In the genomic region with DNA sequence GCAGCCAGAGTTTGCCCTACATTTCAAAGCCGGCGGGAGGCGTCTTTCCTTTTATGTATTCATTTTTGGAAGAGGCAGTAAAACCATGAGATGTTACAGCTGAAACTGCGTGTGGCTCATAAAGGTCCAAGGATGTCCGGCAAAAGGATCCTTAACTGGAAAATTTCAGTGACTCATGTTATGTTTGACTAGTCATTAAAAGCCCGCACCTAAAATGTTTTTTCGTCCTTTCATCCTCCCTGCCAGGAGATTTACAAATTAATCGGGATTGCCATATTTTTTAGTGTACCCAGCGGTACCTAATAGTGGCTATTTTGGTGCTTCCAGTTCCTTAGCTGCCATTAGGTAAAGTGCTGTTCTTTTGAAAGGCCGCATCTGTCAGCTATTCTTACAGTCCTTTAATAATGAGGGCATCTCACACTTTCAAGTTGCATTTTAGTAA, we compare ENCODE assay signal across 9 mouse cellular contexts. TPM values are rescaled to one million over a fixed set of nuclear protein-coding genes. Genes with fewer than 3 reads are reported as not detected.
DNase-seq lines count a peak whose midpoint lies in the region; ATAC-seq and TF ChIP-seq lines count a peak whose summit lies in the region.
"Had no signal": no experiment of that assay in that cellular context is flagged by ENCODE, and none has a peak within 500 bp of the region (broad histone marks: within the 10 kb centered on the region; RNA-seq: fewer than 3 reads in every experiment).

No protein-coding gene starts in this region.

- H3K9ac ChIP-seq in hindbrain, embryonic 13.5 days, result peak overlapping the region; percentile 81
- H3K9ac ChIP-seq in midbrain, embryonic 14.5 days (replicated peaks; ENCODE audit: low read length), result peak overlapping the region; percentile 55

- DNase-seq in kidney, adult 2 months, result no peak
- DNase-seq in kidney, adult 18-20 months, result no peak
- no peak for DNase-seq in midbrain, embryonic 14.5 days
- no peak for DNase-seq in urinary bladder, postnatal 25 days (ENCODE audit: low spot score)
- DNase-seq in cerebellum, postnatal 10 days, result no peak
- DNase-seq in layer of hippocampus, postnatal 36 days, result no peak

- no peaks in the 10 kb centered on the region for H3K9me3 ChIP-seq in hindbrain, embryonic 13.5 days
- H3K9me3 ChIP-seq in midbrain, embryonic 14.5 days (ENCODE audit: control insufficient read depth, low read length), result no peaks in the 10 kb centered on the region

- H3K4me1 ChIP-seq in kidney, adult 2 months (ENCODE audit: control insufficient read depth, insufficient read depth, low read length), result peaks cover 3% of the 10 kb centered on the region; the same call in 1 of the 2 replicates
- H3K4me1 ChIP-seq in brown adipose tissue, adult 24 weeks (ENCODE audit: control insufficient read depth, insufficient read depth, insufficient read length, low read length), result peaks cover 5% of the 10 kb centered on the region
- peaks cover 21% of the 10 kb centered on the region for H3K4me1 ChIP-seq in hindbrain, embryonic 13.5 days (replicated peaks)
- peaks cover 16% of the 10 kb centered on the region for H3K4me1 ChIP-seq in midbrain, embryonic 14.5 days (ENCODE audit: control insufficient read depth, insufficient read depth, low read length)

- peak overlapping the region; percentile 92 for H3K27ac ChIP-seq in kidney, adult 2 months (ENCODE audit: insufficient read depth, low read depth, low read length)
- peak overlapping the region; percentile 83 for H3K27ac ChIP-seq in brown adipose tissue, adult 24 weeks (replicated peaks; ENCODE audit: low read depth, low read length)
- peak overlapping the region; percentile 95 for H3K27ac ChIP-seq in hindbrain, embryonic 13.5 days
- H3K27ac ChIP-seq in midbrain, embryonic 14.5 days (replicated peaks; ENCODE audit: low read depth, low read length), result peak overlapping the region; percentile 89

- peak overlapping the region; percentile 61 for H3K4me2 ChIP-seq in hindbrain, embryonic 13.5 days
- H3K4me2 ChIP-seq in midbrain, embryonic 14.5 days (ENCODE audit: low read length), result peak overlapping the region; percentile 94

- no peaks in the 10 kb centered on the region for H3K27me3 ChIP-seq in kidney, adult 2 months (replicated peaks; ENCODE audit: control insufficient read depth, insufficient read depth, low read length)
- no peaks in the 10 kb centered on the region for H3K27me3 ChIP-seq in hindbrain, embryonic 13.5 days
- H3K27me3 ChIP-seq in midbrain, embryonic 14.5 days (ENCODE audit: control insufficient read depth, insufficient read depth, low read length), result no peaks in the 10 kb centered on the region

- H3K36me3 ChIP-seq in kidney, adult 2 months (ENCODE audit: control insufficient read depth, insufficient read depth, low read length), result no peaks in the 10 kb centered on the region
- H3K36me3 ChIP-seq in hindbrain, embryonic 13.5 days, result no peaks in the 10 kb centered on the region
- H3K36me3 ChIP-seq in midbrain, embryonic 14.5 days (ENCODE audit: control insufficient read depth, insufficient read depth, low read length), result no peaks in the 10 kb centered on the region

- WGBS in kidney, adult 2 months, result 6% methylated on average over 10 of the region's 10 CpGs
- 25% methylated on average over 10 of the region's 10 CpGs for WGBS in hindbrain, embryonic 13.5 days
- 21% methylated on average over 10 of the region's 10 CpGs for WGBS in midbrain, embryonic 14.5 days

- no peak for TF ChIP-seq POLR2A in kidney, adult 2 months (IDR thresholded peaks at IDR 0.05; ENCODE audit: low read depth, low read length)

- ATAC-seq in hindbrain, embryonic 13.5 days (ENCODE audit: low FRiP score), result no peak
- ATAC-seq in midbrain, embryonic 14.5 days (ENCODE audit: low FRiP score, low TSS enrichment), result no peak

- no peak for TF ChIP-seq CTCF in kidney, adult 2 months (conservative IDR thresholded peaks at IDR 0.05; ENCODE audit: insufficient read depth, insufficient read length, low read depth, low read length)

- H3K4me3 ChIP-seq in kidney, adult 2 months (ENCODE audit: insufficient read depth, low read depth, low read length), result peak overlapping the region; percentile 57
- H3K4me3 ChIP-seq in brown adipose tissue, adult 24 weeks (ENCODE audit: insufficient read depth, low read depth, low read length), result peak overlapping the region; percentile 69
- peak overlapping the region; percentile 99 for H3K4me3 ChIP-seq in hindbrain, embryonic 13.5 days
- H3K4me3 ChIP-seq in midbrain, embryonic 14.5 days (replicated peaks; ENCODE audit: low read depth, low read length), result peak overlapping the region; percentile 98

RNA-seq across cellular contexts. Expression of a gene that starts 0.6 kb away (rescaled TPM):
- polyA plus RNA-seq in kidney, adult 2 months (2012; rRNA removed), result 17.4 and 19.1 TPM in 2 replicates
- 97.8 and 117 TPM in 2 replicates for polyA plus RNA-seq in brown adipose tissue, adult 24 weeks (2012; ENCODE audit: insufficient read depth, insufficient read length, missing spikeins)
- 50.2 and 52.2 TPM in 2 replicates for polyA plus RNA-seq in hindbrain, embryonic 13.5 days (2015; fragmentation: Nextera tagmentation; extraction: Ambion mirVana)
- 56.3 and 61.3 TPM in 2 replicates for polyA plus RNA-seq in midbrain, embryonic 14.5 days (2014; fragmentation: Nextera tagmentation; extraction: Ambion mirVana)
- total RNA-seq in layer of hippocampus, postnatal 36 days (2021), result 10 to 100 TPM; 89.2 to 91.2 TPM

RNA-seq across cellular contexts. Expression of a gene that starts 51.6 kb away (rescaled TPM):
- polyA plus RNA-seq in kidney, adult 2 months (2012; rRNA removed), result 6.1 and 9.5 TPM in 2 replicates
- polyA plus RNA-seq in brown adipose tissue, adult 24 weeks (2012; ENCODE audit: insufficient read depth, insufficient read length, missing spikeins), result 49.0 and 53.6 TPM in 2 replicates
- 144 and 151 TPM in 2 replicates for polyA plus RNA-seq in hindbrain, embryonic 13.5 days (2015; fragmentation: Nextera tagmentation; extraction: Ambion mirVana)
- 139 and 167 TPM in 2 replicates for polyA plus RNA-seq in midbrain, embryonic 14.5 days (2014; fragmentation: Nextera tagmentation; extraction: Ambion mirVana)
- 10 to 100 TPM; 51.9 to 57.7 TPM for total RNA-seq in layer of hippocampus, postnatal 36 days (2021)

RNA-seq across cellular contexts. Expression of a gene that starts 58.9 kb away (rescaled TPM):
- polyA plus RNA-seq in kidney, adult 2 months (2012; rRNA removed), result 0.16 and 0.27 TPM in 2 replicates
- polyA plus RNA-seq in brown adipose tissue, adult 24 weeks (2012; ENCODE audit: insufficient read depth, insufficient read length, missing spikeins), result not detected in 2 replicates
- polyA plus RNA-seq in hindbrain, embryonic 13.5 days (2015; fragmentation: Nextera tagmentation; extraction: Ambion mirVana), result not detected in 2 replicates
- polyA plus RNA-seq in midbrain, embryonic 14.5 days (2014; fragmentation: Nextera tagmentation; extraction: Ambion mirVana), result not detected in 2 replicates
- total RNA-seq in layer of hippocampus, postnatal 36 days (2021), result not detected
- total RNA-seq: gastrocnemius, postnatal 36 days had no signal
